Mouse (Mus musculus) CH12F3 (cell line): ENCODE data around the gene Dock10.

ENCODE experiments used
- in situ Hi-C: fragments of 300-500 bp; cut with MboI; formaldehyde crosslinking; loops from 2 replicates; pipeline ENCODE4 v1.14.3; 2020; ENCODE audit warnings: low sequenced_read_pairs

Gene Dock10

DNA sequence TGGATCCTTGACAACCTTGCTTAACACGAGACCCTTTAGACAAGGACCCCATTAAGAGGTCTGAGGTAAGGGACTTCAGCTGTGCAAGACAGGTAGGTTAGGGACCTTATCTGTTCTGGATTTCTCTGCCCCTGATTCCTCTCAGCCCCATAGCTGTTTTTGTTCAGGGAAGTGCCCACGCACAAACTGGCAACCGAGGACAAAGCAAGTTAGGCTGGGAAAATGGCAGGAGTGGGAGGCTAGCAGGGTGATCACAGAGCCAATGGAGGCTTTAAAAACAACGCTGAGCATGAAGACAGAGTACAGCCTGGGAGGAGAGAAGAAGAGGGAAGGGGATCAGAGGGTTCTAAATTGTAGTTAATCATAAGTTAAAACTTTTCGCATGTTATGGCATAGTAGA lies 141.7 kb downstream of the Dock10 start:
- in situ Hi-C loops = no loop called here

DNA sequence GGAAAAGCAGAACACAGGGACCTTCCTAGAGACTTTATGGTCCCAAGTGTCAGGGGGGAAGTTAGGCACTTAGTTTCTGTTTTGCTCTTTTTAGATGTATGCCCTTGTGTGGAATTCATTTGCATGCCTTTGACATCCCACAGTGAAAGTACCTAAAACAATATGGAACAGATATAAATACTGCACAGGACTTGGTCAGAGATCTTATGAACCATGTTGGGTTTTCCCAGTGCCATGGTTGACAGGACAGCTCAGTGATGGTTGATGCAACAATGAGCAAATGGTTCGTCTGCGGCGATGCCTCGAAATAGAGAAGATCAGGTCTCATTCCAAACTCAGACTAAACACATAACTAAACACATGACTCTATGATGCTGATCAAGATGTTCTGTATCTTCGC lies 143.6 kb downstream of the Dock10 start:
- in situ Hi-C loops = no loop called here

DNA sequence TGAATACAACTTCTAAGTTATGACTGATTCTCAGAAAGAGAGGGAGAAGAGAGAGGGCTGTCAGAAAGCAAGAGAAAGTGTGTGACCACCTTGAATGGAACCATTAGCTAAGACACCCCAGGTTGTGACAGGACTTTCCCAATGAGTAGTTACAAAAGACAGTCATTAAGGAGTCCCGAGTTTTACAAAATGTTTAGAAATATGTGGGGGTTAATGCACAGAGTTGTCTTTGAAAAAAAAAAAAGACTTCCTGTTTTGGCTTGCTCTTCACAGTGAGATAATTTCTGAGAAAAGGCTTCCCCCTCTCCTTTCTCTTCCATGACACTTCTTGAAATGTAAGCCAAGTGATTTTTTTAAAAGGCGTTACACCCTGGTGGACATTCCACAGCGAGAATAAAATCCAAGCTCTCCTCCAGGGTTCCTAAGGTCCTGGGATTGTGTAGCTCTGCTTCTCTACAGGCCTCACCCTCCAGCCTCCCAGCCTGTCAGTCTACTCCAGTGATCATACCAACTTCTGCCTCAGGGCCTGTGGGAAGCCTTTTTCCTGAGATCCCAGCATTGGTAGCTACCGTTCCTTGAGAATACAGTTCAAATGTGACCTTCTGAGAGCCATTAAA lies 144.8 kb downstream of the Dock10 start:
- in situ Hi-C loops = no loop called here

DNA sequence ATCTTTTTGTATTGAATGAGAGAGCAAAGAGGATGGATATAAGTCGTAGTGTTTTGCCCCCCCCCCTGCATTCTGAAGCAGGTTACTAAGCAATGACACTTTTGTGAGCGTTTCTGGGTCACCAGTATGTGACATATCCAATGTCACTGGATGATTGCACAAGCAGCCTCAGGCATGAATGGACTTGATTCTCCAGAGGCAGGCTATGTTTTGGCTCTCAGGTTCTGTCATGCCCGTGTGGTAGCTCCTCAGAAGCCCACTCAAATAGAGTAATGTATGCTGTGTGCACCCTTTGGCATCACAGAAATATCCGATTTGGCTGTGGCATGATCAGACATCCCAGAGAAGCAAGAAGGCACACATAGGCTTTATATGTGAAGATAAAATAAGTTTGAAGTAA lies 150.8 kb downstream of the Dock10 start:
- in situ Hi-C loops = no loop called here

DNA sequence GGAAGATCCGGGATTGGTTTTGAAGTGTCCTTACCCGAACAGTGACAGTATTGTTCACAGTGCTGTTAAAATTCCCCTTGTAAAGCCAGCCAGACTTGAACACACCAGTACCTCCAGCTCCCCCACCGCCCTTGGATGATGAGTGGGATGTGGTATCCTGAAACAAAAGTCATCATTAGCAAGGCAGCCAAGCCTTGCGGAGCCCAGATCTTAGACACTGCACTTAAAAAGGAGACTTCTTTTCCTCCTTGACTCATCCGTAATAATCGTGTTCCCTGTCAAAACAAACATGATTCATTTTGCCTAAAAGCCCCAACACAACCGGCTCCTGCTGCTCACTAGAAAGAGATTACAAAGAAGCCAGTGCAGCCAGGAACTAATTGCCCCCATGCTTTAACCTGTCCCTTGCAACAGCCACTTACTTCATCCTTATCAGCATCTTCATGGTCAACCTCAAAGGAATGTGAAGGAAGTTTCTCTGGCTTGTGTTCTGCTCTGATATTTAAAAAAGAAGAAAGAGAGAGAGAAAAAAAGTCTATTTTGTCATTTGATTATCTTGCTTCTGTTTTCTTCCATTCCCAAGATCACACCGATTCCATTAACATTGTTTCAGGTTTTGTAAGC lies 152.1 kb downstream of the Dock10 start:
- in situ Hi-C loops = no loop called here

DNA sequence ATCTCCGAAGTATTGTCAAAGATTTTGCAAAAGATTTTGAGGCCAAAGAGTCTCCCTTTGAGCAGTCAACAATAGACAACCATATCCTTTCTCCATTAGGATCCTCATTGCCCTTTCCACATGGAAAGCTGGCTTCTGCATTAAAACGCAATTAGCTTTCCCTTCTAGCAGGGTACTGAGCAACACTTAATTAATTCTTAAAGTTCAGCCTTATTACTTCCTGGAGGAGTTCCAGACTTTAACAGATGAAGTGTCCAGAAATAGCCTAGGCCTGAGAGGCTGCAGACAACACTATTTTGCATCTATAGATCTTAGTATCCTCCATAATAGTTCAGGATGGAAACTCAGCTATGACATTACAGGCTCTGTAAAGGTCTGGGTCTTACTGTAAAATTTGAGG lies 154.0 kb downstream of the Dock10 start:
- in situ Hi-C loops = no loop called here

DNA sequence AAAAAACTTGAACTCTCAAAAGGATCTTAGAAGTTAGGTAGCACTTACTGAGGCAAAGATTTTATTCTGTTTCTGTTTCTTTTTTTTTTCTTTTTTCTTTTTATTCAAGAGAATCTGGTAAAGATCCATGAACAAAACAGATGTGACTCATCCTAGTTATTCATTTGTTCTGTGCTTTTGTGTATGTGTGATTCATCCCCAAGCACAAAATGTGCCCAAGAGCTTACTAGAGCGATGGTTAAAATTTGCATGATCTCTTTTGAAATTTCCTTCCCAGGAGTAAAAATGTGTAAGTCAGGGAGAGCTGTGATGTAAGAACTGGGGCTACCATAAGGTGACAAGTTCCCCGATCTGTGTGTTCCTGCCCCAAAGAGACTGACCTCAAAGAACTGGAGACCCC lies 155.2 kb downstream of the Dock10 start:
- in situ Hi-C loops = no loop called here

DNA sequence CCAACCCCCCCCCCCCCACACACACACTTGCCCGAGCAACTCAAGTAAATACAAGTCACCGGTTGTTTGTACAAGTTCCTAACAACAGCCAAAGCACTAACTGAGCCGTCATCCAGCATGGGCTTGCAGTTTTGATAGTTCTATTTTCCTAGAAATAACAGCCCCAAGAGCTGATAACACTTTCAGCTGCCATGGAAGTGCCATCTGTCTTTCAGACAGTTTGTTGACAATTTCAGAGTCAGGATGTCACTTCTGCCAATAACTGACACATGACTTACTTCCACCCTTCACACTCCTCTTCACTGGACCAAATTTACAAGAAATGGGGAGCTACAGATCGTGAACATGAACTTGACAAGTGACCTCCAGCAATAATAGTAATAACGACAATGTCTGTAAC lies 175.0 kb downstream of the Dock10 start:
- in situ Hi-C loops = no loop called here

DNA sequence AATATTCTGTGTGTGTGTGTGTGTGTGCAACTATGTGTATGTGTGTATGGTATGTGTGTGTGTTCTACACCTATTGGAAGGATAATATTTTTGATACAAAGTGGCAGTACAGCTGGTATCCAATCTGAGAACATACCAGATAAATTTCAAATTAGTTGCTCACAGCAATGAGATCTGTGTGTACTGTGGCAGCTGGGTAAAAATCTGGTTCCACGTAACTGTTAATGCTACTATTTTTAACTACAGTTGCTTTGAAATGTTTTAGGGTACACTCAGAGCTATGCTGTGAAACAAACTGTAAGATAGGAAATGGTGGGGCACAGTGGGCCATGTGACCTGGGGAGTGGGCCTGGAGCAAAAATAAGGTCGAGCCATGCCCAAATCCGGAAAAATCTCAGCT lies 176.1 kb downstream of the Dock10 start:
- in situ Hi-C loops = no loop called here

DNA sequence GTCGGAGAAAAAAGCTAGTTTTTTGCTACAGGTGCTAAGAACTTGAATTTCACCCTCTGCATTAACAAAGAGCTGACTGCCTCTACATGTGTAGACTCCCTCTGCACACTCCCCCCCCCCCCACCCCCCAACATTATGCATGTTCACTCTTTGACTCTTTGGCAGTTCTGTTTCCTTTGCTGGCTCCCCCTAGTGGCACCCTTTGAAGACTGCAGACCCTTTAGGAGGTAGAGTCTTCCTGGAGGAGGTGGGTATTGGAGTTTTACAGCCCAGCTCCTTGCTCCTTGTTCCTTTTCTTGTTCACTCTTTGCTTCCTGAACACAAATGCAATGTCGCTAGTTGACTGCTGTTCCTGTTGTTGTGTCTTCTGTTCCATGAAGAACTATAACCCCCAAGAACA lies 181.4 kb downstream of the Dock10 start:
- in situ Hi-C loops = no loop called here

DNA sequence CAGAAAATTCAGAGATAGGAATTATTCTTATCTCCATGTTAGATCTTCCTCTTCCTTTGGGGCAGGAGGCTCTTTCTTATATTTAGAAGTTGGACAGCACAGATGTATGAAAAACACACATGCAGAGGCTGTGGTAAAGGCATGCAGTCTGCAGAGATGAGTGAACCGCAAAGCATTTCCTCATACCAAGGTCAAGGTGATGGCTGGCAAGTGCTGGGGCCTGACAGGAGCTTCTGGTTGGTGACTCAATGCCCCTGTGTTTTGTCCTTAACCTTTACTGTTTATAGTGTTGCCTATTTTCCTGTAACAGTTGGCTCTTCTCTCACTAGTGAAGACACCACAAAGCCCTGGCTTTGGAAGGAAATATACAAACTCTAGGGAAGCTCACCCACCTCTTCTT lies 201.9 kb downstream of the Dock10 start:
- in situ Hi-C loops = no loop called here

DNA sequence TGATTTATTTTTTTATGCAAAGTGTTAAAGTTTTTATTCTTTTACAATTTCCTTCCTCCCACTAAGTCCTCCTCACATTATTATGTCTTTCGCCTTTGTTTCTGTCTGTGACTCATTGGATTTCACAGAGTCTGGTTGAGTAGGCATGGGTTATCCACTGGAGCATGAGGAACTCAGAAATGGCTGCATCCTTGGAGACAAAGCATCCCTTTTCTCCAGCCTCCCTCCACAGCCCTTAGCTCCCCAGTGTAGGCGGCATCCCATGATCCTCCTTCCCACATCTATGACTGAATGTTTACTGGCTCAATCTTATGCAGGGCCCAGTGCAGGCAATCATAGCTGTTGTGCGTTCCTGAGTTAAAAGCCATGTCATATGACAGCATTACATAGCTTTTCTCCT lies 216.8 kb downstream of the Dock10 start:
- in situ Hi-C loops = no loop called here

DNA sequence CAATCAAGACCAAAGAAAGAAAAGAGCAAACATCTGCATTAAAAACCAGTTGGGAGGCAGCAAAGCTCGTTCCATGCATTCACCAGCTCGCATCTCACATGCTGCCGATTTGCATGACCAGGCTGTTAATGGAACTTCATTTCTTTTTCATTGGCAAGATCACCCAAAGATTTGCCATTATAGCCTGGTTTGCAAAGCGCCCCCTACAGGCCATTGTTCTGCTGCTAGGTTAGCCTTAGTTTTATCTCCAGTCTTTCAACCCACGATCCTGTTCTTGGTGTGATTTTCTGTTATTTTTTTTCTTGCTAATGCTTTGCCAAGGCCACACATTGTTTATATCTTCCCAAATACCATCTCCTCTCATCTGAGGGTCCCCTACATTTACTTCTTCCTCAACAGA lies 236.1 kb downstream of the Dock10 start:
- in situ Hi-C loops = loop anchor here (25.0 kb wide), 1 partner anchor 735 kb away; the partner anchor contains the start of genes Mrpl44 and Wdfy1

DNA sequence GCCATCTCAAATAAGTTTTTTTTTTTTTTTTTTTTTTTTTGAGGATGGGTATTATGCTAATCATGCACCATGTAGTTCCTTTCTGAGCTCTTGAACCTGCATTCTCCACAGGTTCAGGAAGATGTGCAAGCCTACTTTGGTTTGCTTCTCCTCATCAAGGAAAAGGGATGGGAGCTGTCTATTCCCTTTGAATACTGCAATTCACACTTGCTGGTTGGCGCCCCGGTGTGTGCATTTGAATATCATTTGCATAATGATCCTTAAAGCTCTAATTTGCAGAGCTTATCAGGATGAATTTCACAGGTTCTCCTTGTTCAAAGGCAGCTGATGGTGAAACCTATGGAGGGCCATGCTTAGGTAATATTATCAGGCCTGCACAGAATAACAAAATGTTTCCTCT lies 237.9 kb downstream of the Dock10 start:
- in situ Hi-C loops = loop anchor here (25.0 kb wide), 1 partner anchor 733 kb away; the partner anchor contains the start of genes Mrpl44 and Wdfy1

DNA sequence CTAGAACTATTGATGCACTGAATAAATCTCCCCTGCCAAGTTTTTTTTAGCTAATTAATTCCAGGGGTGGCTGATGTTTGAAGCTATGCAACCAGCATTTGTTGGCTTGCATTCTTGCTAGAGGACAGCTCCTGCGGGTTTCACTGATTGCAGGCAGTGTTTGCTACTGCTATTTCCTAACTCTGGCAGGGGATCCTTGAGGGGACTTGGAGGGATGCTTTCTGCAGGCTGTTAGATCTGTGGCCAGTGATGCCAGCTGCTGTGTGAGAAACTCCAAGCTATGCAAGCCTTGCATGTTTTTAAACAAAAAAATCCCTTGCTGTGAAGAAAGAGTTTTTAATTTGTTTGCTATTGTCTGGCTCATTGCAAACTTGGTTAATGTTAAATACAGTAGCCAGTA lies 238.4 kb downstream of the Dock10 start:
- in situ Hi-C loops = loop anchor here (5.0 to 25.0 kb wide), 2 partner anchors 338 to 733 kb away; partner anchors contain the start of genes Mrpl44 and Wdfy1

DNA sequence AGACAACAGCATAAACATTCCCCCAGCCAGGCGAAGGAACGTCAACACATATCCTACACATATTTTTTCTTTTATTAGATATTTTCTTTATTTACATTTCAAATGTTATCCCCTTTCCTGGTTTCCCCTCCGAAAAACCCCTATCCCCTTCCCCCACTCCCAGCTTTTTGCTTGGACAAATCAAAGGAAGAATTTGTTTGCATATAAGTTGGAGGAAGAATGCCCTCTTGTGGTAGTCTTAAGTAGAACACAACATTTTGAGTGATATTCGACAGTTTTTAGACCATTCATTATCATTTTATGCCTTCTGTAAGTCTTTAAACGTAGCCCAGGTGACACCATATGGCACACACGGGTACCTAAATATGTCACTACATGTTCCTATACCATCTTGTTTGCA lies 242.5 kb downstream of the Dock10 start:
- in situ Hi-C loops = loop anchor here (5.0 to 25.0 kb wide), 2 partner anchors 334 to 729 kb away; partner anchors contain the start of genes Mrpl44 and Wdfy1

DNA sequence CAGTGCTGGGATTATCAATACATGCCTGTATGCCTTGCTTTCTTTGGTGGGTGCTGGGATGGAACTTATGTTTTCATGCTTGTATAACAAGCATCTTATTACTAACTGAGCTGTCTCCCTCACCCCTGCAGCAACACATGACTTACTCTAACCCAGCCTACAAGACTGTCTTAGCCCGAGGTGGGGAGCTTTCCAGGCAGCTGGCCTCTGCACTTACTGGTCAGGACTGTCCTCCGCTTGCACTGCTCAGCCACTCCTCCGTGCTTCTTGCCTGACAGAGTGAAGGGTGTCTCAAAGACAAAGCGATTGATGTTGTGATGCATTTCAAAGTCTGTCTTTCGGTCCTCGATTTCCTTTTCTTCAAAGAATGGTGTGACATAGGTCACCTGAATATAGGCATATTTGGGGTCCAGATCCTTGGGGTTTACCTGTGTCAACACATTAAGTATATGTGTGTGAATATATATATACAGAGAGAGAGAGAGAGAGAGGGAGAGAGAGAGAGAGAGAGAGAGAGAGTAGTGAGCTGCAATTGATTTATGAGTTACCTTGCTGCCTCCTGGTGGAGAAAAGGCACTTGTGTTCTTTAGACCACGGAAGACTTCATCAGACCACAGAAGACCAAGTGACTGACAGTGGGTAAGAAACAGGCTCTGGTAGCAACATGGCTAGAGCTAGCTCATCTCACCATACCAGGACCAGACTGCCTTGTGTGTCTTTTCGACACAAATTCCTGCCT lies 245.9 kb downstream of the Dock10 start:
- in situ Hi-C loops = loop anchor here (25.0 kb wide), 1 partner anchor 725 kb away; the partner anchor contains the start of genes Mrpl44 and Wdfy1

DNA sequence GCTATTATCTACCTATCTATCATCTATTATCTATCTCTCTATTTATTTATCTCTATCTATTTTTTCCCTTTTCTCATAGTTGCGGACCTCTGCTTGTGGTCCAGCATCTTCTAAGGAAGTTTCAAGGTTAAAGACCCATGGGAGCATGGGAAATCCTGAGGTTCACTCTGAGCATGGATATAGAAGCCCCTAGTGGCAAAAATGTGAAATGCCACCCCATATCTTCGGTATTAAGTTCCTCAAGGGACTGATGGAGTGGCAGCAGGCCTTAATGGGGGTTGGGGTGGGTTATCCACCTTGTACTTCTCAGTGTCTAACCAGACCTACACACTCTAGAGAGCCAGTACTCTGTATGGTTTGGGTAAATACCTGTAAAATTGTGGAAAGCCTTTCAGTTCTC lies 253.6 kb downstream of the Dock10 start:
- in situ Hi-C loops = loop anchor here (25.0 kb wide), 1 partner anchor 717 kb away; the partner anchor contains the start of genes Mrpl44 and Wdfy1

DNA sequence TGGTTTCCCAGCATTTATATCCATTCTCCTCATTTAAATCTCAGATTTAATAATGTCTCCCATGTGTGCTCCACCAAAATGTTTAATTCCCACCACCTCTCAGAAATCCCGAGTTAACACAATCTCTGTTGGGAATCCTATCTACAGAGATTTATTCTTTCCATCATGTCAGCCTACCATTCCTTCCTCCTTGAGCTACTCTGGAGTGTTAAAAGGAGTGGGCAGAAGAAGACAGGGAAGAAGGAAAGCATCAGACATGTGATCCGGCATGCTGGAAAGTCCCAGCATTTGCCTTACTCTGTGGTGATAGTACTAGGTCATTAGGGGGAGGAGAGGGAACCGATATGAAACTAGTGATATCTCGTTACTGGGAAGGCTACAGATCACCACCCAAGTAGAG lies 254.2 kb downstream of the Dock10 start:
- in situ Hi-C loops = loop anchor here (25.0 kb wide), 1 partner anchor 717 kb away; the partner anchor contains the start of genes Mrpl44 and Wdfy1

DNA sequence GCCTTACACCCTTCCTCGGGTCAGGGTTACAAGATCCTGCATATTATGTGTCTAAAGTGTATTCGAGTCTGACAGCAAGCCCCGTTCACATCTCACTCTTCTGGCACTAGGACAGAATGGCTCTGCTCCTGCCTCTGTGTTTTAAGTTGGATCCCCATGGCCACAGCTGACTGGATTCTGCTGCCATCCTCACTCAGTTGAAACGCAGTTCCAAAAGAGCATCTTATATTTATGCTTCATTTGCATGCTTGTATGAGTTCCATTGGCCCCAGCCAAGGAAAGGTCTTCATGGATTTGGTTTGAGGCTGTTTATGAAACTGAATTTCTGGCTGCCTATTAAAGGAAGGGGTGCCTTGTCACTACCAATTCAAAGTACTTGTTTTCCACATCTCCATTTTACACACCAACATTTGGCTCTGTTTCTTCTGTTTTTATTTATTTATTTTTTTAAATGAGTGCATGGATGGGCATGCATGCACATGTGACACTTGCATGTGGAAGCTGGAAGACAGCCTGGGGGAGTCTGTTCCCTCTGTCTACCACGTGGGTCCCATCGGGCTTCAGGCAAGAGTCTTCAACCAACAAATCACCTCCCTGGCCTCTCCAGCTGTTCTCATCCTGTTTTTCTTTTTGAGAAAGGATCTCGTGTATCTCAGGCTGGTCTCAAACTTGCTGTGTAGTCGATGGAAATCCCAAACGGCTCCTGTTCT lies 255.7 kb downstream of the Dock10 start:
- in situ Hi-C loops = loop anchor here (25.0 kb wide), 1 partner anchor 715 kb away; the partner anchor contains the start of genes Mrpl44 and Wdfy1

DNA sequence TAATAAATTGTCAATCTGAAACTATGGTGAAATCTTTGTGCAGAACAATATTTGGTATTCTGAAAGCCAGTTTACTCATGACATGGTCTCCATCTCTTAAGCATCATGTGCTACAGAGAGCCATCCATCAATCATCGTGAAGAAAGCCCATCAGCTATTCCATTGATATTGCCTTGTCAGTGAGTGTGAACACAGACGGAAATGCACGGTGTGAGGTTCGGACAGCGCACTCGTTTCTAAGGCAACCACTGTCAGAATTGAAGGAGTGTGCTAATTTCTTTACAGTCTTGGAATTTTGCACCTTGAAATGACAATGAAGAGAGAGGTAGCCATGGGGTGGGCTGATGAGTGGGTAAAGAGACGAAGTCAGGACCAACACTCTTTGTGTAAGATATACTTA lies 259.1 kb downstream of the Dock10 start:
- in situ Hi-C loops = loop anchor here (10.0 kb wide), 1 partner anchor 84 kb away; no protein-coding TSS in a partner anchor
